Comparison of ENCODE assay signal across 11 mouse cellular contexts in genomic region chr2:172854136-172854535, GRCm38 (mm10).
DNase-seq lines count a peak whose midpoint lies in the region; ATAC-seq and TF ChIP-seq lines count a peak whose summit lies in the region.
"Had no signal": no experiment of that assay in that cellular context is flagged by ENCODE, and none has a peak within 500 bp of the region (broad histone marks: within the 10 kb centered on the region; RNA-seq: fewer than 3 reads in every experiment).

No protein-coding gene starts in this region.

- H3K4me1 ChIP-seq in kidney, adult 2 months (ENCODE audit: control insufficient read depth, insufficient read depth, low read length), result no peaks in the 10 kb centered on the region

- H3K36me3 ChIP-seq in kidney, adult 2 months (ENCODE audit: control insufficient read depth, insufficient read depth, low read length), result no peaks in the 10 kb centered on the region
- H3K36me3 ChIP-seq: neural tube, embryonic 12.5 days had no signal

- no peak for TF ChIP-seq POLR2A in kidney, adult 2 months (IDR thresholded peaks at IDR 0.05; ENCODE audit: low read depth, low read length)

- H3K4me3 ChIP-seq in kidney, adult 2 months (ENCODE audit: insufficient read depth, low read depth, low read length), result no peak overlapping the region
- H3K4me3 ChIP-seq: neural tube, embryonic 12.5 days had no signal

- H3K27me3 ChIP-seq in kidney, adult 2 months (replicated peaks; ENCODE audit: control insufficient read depth, insufficient read depth, low read length), result no peaks in the 10 kb centered on the region
- H3K27me3 ChIP-seq: neural tube, embryonic 12.5 days had no signal

- DNase-seq in kidney, adult 2 months, result peak; percentile 54
- DNase-seq in kidney, adult 18-20 months, result no peak
- DNase-seq in MN1 (ENCODE audit: low spot score), result peak; percentile 50
- DNase-seq in adrenal gland, postnatal 36 days, result peak; percentile 49 to 52
- peak; percentile 19 to 49 for DNase-seq in heart, adult 9 months (ENCODE audit: low spot score in 2 of 2)
- no peak for DNase-seq in lung, adult 18-20 months
- DNase-seq: forebrain, postnatal 0 days; thymus, adult 2 months had no signal

- no peak for ATAC-seq in granulocyte monocyte progenitor cell, adult 5-6 weeks (replicated peaks; ENCODE audit: poor library complexity, severe bottlenecking)
- ATAC-seq: forebrain, postnatal 0 days; intestine, postnatal 0 days had no signal

- WGBS in kidney, adult 2 months, result 44% methylated on average over 2 of the region's 2 CpGs

- TF ChIP-seq CTCF in kidney, adult 2 months (conservative IDR thresholded peaks at IDR 0.05; ENCODE audit: insufficient read depth, insufficient read length, low read depth, low read length), result no peak

- no peak overlapping the region for H3K27ac ChIP-seq in kidney, adult 2 months (ENCODE audit: insufficient read depth, low read depth, low read length)
- H3K27ac ChIP-seq: neural tube, embryonic 12.5 days had no signal

Comparison
In these comparisons a context has a peak if more than half of its experiments do, and no peak if none do; other contexts are left out.
1. DNase-seq: peak in kidney, adult 2 months (single experiment), MN1 (single experiment), adrenal gland, postnatal 36 days (2 of 2) and heart, adult 9 months (2 of 2); none in kidney, adult 18-20 months (single experiment) and lung, adult 18-20 months (0 of 2).